Mouse (Mus musculus): ENCODE measurements at regions not wholly inside any gene's neighbourhood (a gene's known extent, or its start where the extent isn't known, plus 50 kb on each side); places are given as distances from the start of the nearest gene placed in this dataset.

- ATAC-seq (replicated peaks; ENCODE audit: low FRiP score) (peak; percentile 84), DNase-seq (ENCODE audit: low spot score) (no peak)
- H3K36me3 ChIP-seq (ENCODE audit: control insufficient read depth, insufficient read depth, low read length): no peaks in the 10 kb centered on the region
- WGBS: 63% methylated on average over 5 of the region's 5 CpGs
- H3K27me3 ChIP-seq (replicated peaks; ENCODE audit: control insufficient read depth, insufficient read depth, low read length): no peaks in the 10 kb centered on the region
- H3K4me1 ChIP-seq (replicated peaks; ENCODE audit: control insufficient read depth, insufficient read depth, low read length): peaks cover 4% of the 10 kb centered on the region; the same call in 1 of the 2 replicates
- H3K27ac ChIP-seq (ENCODE audit: low read depth, low read length): no peak overlapping the region; the same call in none of the 2 replicates
- no peak overlapping the region for H3K4me2 ChIP-seq
- H3K9ac ChIP-seq (ENCODE audit: low read depth, low read length): no peak overlapping the region
- H3K4me3 ChIP-seq (ENCODE audit: low read depth, low read length): no peak overlapping the region
- H3K9me3 ChIP-seq (ENCODE audit: control insufficient read depth, low read length): no peaks in the 10 kb centered on the region
Observed at GRCm38 (mm10) chr2:133399059-133399690, 152.8 kb upstream of the Bmp2 start.

DNA sequence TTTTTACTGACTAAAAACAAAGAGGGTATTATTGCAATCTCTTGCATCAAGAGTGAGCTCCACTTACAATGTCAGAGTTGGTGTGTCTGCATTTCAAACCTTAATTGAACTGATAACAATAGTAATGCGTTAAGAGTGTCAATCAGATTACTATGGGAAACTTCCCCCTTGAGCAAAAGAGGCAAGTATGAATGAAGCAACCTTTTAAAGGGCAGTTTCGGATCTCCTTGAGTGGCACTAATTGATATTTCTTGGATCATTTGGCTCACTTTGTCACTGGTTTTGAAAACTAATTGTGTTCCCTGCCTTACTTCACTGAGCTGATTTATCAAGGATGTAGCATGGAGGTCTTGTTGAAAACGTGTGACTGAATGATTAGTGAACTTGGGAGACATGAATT, 151.0 kb upstream of the Bmp2 start:
- Histone ChIP-seq H3K4me3 (ENCODE audit: low read depth, low read length) (no peak overlapping the region), H3K27ac (ENCODE audit: low read depth, low read length) (no peak overlapping the region), H3K27me3 (replicated peaks; ENCODE audit: control insufficient read depth, insufficient read depth, low read length) (no peaks in the 10 kb centered on the region), H3K9ac (ENCODE audit: low read depth, low read length) (no peak overlapping the region), H3K9me3 (ENCODE audit: control insufficient read depth, low read length) (no peaks in the 10 kb centered on the region), H3K36me3 (ENCODE audit: control insufficient read depth, insufficient read depth, low read length) (no peaks in the 10 kb centered on the region), H3K4me2 (no peak overlapping the region), H3K4me1 (replicated peaks; ENCODE audit: control insufficient read depth, insufficient read depth, low read length) (peaks cover 4% of the 10 kb centered on the region; the same call in 1 of the 2 replicates)
- no peak for DNase-seq (ENCODE audit: low spot score)
- no peak for ATAC-seq (replicated peaks; ENCODE audit: low FRiP score)
- WGBS: 59% methylated on average over 3 of the region's 3 CpGs

DNA sequence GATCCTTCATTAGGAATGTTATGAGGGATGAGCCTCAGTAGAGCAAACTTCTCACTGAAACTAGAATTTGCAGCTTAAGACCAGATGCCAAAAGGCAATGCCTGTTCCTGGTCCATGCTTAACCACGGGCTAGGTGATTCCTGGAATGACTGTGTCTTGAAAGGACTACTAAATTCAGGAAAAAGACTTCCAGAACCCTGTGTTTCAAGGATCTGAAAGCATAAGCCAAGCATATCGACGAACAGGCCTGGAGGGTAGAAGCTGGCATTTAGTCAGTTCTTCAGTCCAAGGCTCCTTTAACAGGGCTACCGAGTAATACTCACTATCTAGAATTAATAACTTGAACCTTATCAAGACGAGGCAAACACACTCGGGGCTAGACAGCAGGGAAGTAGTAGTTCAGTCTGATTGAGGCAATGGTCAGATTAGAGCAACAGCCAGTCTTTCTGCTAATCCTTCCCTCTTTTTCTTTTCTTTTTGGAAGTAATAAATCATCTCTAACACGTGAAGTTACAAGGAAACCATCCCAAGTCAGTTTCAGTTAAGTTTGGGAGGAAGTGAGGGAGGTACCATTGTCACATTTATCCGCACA, 134.9 kb upstream of the Bmp2 start:
- 0 out of 2 replicates have a peak, but pooled peaks have one; percentile 44 for ATAC-seq (replicated peaks; ENCODE audit: low FRiP score)
- peaks cover 4% of the 10 kb centered on the region; the same call in 1 of the 2 replicates for H3K4me1 ChIP-seq (replicated peaks; ENCODE audit: control insufficient read depth, insufficient read depth, low read length)
- H3K36me3 ChIP-seq (ENCODE audit: control insufficient read depth, insufficient read depth, low read length): no peaks in the 10 kb centered on the region
- no peak overlapping the region for H3K27ac ChIP-seq (ENCODE audit: low read depth, low read length)
- no peak overlapping the region for H3K9ac ChIP-seq (ENCODE audit: low read depth, low read length)
- no peak for DNase-seq (ENCODE audit: low spot score)
- H3K4me3 ChIP-seq (ENCODE audit: low read depth, low read length): no peak overlapping the region
- 55% methylated on average over 8 of the region's 8 CpGs for WGBS
- no peaks in the 10 kb centered on the region for H3K27me3 ChIP-seq (replicated peaks; ENCODE audit: control insufficient read depth, insufficient read depth, low read length)
- H3K9me3 ChIP-seq (ENCODE audit: control insufficient read depth, low read length): no peaks in the 10 kb centered on the region
- no peak overlapping the region for H3K4me2 ChIP-seq

- no peak for DNase-seq (ENCODE audit: low spot score)
- H3K4me2 ChIP-seq: no peak overlapping the region
- WGBS: 62% methylated on average over 6 of the region's 6 CpGs
- no peak overlapping the region for H3K9ac ChIP-seq (ENCODE audit: low read depth, low read length)
- H3K4me3 ChIP-seq (ENCODE audit: low read depth, low read length): no peak overlapping the region
- H3K9me3 ChIP-seq (ENCODE audit: control insufficient read depth, low read length): no peaks in the 10 kb centered on the region
- peak; percentile 60 for ATAC-seq (replicated peaks; ENCODE audit: low FRiP score)
- no peak overlapping the region for H3K27ac ChIP-seq (ENCODE audit: low read depth, low read length)
- no peaks in the 10 kb centered on the region for H3K27me3 ChIP-seq (replicated peaks; ENCODE audit: control insufficient read depth, insufficient read depth, low read length)
- H3K4me1 ChIP-seq (replicated peaks; ENCODE audit: control insufficient read depth, insufficient read depth, low read length): peaks cover 4% of the 10 kb centered on the region; the same call in 1 of the 2 replicates
- no peaks in the 10 kb centered on the region for H3K36me3 ChIP-seq (ENCODE audit: control insufficient read depth, insufficient read depth, low read length)
Observed at GRCm38 (mm10) chr2:133419686-133420303, 132.2 kb upstream of the Bmp2 start.

- no peak overlapping the region for H3K4me3 ChIP-seq (ENCODE audit: low read depth, low read length)
- peaks cover 46% of the 10 kb centered on the region for H3K4me1 ChIP-seq (replicated peaks; ENCODE audit: control insufficient read depth, insufficient read depth, low read length)
- peak overlapping the region; percentile 37 for H3K4me2 ChIP-seq
- H3K9ac ChIP-seq (ENCODE audit: low read depth, low read length): no peak overlapping the region
- H3K27me3 ChIP-seq (replicated peaks; ENCODE audit: control insufficient read depth, insufficient read depth, low read length): no peaks in the 10 kb centered on the region
- 21% methylated on average over 5 of the region's 5 CpGs for WGBS
- H3K36me3 ChIP-seq (ENCODE audit: control insufficient read depth, insufficient read depth, low read length): no peaks in the 10 kb centered on the region
- DNase-seq (ENCODE audit: low spot score) (no peak), ATAC-seq (replicated peaks; ENCODE audit: low FRiP score) (peak; percentile 53)
- no peak overlapping the region for H3K27ac ChIP-seq (ENCODE audit: low read depth, low read length)
- H3K9me3 ChIP-seq (ENCODE audit: control insufficient read depth, low read length): no peaks in the 10 kb centered on the region
Observed at GRCm38 (mm10) chr2:133425538-133425937, 126.4 kb upstream of the Bmp2 start.

GRCm38 (mm10) chr2:133427039-133427438, 124.9 kb upstream of the Bmp2 start:
- Histone ChIP-seq H3K27ac (ENCODE audit: low read depth, low read length) (no peak overlapping the region; the same call in 1 of the 2 replicates), H3K9ac (ENCODE audit: low read depth, low read length) (no peak overlapping the region), H3K36me3 (ENCODE audit: control insufficient read depth, insufficient read depth, low read length) (no peaks in the 10 kb centered on the region), H3K4me2 (peak overlapping the region; percentile 33), H3K4me1 (replicated peaks; ENCODE audit: control insufficient read depth, insufficient read depth, low read length) (peaks cover 51% of the 10 kb centered on the region), H3K9me3 (ENCODE audit: control insufficient read depth, low read length) (no peaks in the 10 kb centered on the region), H3K27me3 (replicated peaks; ENCODE audit: control insufficient read depth, insufficient read depth, low read length) (no peaks in the 10 kb centered on the region), H3K4me3 (ENCODE audit: low read depth, low read length) (no peak overlapping the region)
- ATAC-seq (replicated peaks; ENCODE audit: low FRiP score) (no peak), DNase-seq (ENCODE audit: low spot score) (no peak)
- 45% methylated on average over 1 of the region's 1 CpGs for WGBS

DNA sequence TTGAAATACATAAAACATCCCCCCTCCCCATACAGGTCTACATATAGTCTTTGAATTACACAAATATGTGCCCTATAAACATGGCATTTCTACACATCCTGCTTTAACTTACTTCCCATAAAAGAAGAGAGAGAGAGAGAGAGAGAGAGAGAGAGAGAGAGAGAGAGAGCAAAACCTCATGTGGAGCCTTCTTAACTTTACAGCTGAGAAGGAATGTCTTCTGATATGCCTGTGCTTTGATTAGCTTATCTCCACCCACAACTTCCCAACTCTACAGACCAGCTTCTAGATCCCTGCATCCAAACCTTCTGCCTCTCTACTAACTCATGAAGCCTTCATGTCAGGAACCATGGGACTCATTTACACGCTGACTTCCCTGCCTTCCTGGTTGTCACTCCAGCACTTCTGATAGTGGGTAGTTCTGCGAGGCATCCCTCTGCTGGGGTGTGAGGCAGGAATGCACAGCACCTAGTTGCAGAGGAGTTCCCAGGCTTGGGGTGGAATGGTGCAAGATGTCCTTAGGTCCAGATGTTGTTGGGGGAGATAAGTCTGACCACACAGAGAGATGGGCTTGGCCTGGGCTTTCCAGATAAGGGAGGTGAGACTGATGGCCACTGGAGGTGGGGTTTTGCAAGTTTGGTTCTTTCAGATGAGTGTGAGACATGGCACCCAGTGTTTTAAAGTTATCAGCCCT, 122.4 kb upstream of the Bmp2 start:
- peak; percentile 83 for ATAC-seq (replicated peaks; ENCODE audit: low FRiP score)
- no peak overlapping the region for H3K9ac ChIP-seq (ENCODE audit: low read depth, low read length)

DNA sequence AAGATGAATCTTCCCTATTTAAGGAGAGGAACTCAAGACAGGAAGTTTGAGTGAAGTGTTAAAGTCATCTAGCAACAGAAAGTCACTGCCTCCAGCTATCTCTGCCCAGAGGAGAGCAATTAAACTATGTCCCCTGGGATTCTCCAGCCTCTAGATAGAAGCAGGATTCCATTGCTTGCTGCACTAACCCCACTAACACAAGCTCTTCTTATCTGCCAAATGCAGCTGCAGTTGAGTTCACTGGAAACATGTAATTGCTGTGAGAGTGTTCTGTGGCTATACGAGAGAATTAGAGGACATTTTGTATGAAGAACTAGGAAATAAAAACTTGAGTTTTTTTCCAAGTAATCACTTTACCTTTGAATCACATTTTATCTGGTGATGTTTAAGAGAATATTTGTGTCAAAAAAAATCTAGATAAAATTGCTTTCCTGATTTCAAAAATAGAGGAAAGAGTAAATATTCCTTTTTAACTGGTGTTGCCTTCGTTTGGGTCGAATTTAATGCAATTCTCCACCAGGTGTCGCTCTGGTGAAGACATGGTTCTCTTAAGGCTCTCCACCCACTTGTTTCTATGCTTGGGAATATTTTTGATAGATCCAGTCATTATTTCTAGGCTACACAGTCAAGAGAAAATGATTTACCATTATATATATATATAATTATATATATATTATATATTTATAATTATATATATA, 121.1 kb upstream of the Bmp2 start:
- H3K9ac ChIP-seq (ENCODE audit: low read depth, low read length): no peak overlapping the region
- no peaks in the 10 kb centered on the region for H3K9me3 ChIP-seq (ENCODE audit: control insufficient read depth, low read length)
- H3K4me1 ChIP-seq (replicated peaks; ENCODE audit: control insufficient read depth, insufficient read depth, low read length): peaks cover 46% of the 10 kb centered on the region
- WGBS: 19% methylated on average over 4 of the region's 4 CpGs
- H3K27me3 ChIP-seq (replicated peaks; ENCODE audit: control insufficient read depth, insufficient read depth, low read length): no peaks in the 10 kb centered on the region
- no peaks in the 10 kb centered on the region for H3K36me3 ChIP-seq (ENCODE audit: control insufficient read depth, insufficient read depth, low read length)
- H3K4me2 ChIP-seq: no peak overlapping the region
- H3K27ac ChIP-seq (ENCODE audit: low read depth, low read length): peak overlapping the region; percentile 42; the same call in 1 of the 2 replicates
- DNase-seq (ENCODE audit: low spot score) (no peak), ATAC-seq (replicated peaks; ENCODE audit: low FRiP score) (peak; percentile 72)
- no peak overlapping the region for H3K4me3 ChIP-seq (ENCODE audit: low read depth, low read length)

More for the DNA sequence above, 122.4 kb upstream of the Bmp2 start:
- DNase-seq (ENCODE audit: low spot score): peak; percentile 45
- WGBS: 22% methylated on average over 2 of the region's 2 CpGs
- Histone ChIP-seq H3K36me3 (ENCODE audit: control insufficient read depth, insufficient read depth, low read length) (no peaks in the 10 kb centered on the region), H3K4me2 (peak overlapping the region; percentile 41), H3K4me1 (replicated peaks; ENCODE audit: control insufficient read depth, insufficient read depth, low read length) (peaks cover 55% of the 10 kb centered on the region), H3K9me3 (ENCODE audit: control insufficient read depth, low read length) (no peaks in the 10 kb centered on the region), H3K27me3 (replicated peaks; ENCODE audit: control insufficient read depth, insufficient read depth, low read length) (no peaks in the 10 kb centered on the region), H3K27ac (ENCODE audit: low read depth, low read length) (peak overlapping the region; percentile 34; the same call in 1 of the 2 replicates), H3K4me3 (ENCODE audit: low read depth, low read length) (no peak overlapping the region)
